Mouse (Mus musculus) adrenal gland, postnatal 10 days (tissue): ENCODE measurements at regions not wholly inside any gene's neighbourhood (a gene's known extent, or its start where the extent isn't known, plus 50 kb on each side); places are given as distances from the start of the nearest gene placed in this dataset.
"Not testable (repeated sequence)": the region's sequence is repeated elsewhere in the genome, so short reads cannot be mapped to it uniquely, and the experiment has no call there.

ENCODE experiments used
- DNase-seq: peaks from one replicate; pipeline ENCODE4 v3.0.0; 2021; ENCODE audit warnings: mixed read lengths

DNA sequence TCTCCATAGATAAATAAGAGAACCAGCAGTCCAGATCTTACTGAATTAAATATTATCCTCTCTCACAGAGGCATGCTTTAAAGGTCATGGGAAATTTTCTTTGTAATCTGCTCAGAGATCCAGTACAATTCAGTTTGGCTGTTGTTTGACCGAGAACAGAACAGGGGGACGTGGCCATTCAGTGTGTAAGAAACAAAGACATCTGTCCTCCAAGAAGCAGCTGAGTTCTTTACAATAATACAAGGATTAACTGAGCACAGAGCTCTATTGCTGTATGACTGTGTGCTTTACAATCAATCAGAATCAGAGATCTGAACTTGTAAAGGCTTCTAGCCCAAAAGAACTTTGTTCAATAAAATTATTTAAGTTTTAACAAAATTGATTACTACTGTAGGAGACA lies 287.6 kb upstream of the Cntn5 start:
- DNase-seq = no peak

DNA sequence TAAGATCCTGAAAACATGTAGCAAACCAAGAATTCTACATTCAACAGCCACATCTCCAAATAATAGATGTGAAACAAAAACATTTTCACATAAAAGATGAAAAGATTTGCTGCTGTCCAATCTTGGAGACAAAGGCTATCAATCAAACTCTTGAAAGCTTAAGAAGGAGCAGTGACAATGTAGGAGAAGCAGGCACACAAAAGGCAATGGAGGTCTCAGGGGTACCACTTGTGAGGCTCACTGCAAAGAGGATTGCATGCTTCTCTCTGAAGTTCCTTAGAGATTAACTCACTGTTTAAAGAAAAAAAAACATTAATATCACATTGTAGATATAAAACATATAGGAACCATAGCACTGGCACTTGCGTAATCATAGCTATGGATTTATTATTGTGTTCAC lies 241.2 kb upstream of the Cntn5 start:
- DNase-seq = no peak

DNA sequence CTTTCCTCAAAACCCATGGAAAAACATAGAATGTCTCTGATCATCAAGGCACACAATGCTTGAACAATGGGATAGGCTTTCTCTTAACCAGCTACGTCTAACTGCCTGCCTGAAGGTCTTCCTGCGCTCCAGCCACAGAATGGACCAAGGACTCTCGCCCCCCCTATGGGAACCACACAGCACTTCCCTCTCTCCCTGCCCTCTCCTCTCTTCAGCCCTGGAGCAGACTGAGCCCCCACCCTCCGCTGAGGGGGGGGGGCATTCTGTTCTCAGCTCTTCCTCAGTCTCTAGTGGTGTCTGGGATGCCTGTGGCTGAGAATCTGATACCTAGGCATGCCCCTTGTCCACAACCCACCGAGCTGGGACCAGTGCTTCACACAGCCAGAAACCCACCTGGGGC lies 222.3 kb upstream of the Cntn5 start:
- no peak for DNase-seq

- no peak for DNase-seq
These were observed 214.6 kb upstream of the Cntn5 start for GRCm38 (mm10) chr9:11119153-11119552.

DNA sequence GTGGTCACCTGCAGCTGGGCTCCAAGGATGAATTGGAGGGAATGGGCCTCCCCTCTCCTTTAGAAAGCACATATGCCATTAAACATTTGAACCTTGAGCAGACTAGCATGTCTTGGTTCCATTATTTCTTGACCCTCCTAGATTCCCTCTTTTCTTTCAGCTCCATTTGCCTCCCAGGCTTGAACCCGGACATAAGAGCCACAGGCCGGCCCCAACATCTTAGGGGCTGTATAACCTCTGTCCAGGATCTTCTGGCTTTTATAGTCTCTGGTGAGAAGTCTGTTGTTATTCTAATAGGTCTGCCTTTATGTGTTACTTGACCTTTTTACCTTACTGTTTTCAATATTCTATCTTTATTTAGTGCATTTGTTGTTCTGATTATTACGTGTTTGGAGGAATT lies 203.3 kb upstream of the Cntn5 start:
- DNase-seq = not testable (repeated sequence)

DNA sequence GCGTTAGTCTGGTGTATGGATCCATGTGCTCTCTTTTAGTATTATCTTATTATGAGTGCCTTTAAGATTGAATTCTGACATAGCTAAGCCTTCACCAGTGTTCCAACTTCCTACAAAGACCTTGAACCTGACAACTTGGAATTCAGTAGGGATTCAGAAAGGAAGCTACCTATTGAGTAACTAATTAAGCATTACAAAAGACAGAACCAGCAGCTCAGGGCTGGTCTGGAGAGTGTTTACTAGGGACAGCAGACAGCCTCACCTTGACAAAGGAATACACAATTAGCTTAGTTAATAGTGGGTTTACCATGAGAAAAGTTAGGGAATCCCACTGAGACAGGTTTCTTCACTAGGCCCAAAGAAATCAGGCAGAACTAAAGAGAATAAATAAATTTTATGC lies 202.6 kb upstream of the Cntn5 start:
- not testable (repeated sequence) for DNase-seq

GRCm38 (mm10) chr9:11106268-11106667 lies 201.7 kb upstream of the Cntn5 start:
- DNase-seq = no peak

GRCm38 (mm10) chr9:11103448-11103847 lies 198.9 kb upstream of the Cntn5 start:
- no peak for DNase-seq

DNA sequence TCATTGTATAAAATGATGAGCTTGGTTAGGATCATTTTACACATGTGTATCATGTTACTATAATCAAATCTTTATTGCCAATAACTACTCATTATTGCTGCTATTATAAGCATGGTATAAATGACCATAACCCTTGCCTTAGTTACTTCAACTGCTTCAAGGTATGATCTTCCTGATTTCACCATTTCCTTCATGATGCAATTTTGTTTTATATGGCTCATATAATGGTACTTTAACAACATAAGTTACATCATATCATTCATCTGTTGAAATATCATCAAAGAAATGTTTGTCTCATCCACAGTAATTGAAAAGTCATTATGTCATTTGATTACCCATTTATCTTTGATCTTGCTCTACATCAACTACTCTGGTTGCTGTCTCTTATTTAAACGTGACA lies 188.3 kb upstream of the Cntn5 start:
- DNase-seq = no peak

DNA sequence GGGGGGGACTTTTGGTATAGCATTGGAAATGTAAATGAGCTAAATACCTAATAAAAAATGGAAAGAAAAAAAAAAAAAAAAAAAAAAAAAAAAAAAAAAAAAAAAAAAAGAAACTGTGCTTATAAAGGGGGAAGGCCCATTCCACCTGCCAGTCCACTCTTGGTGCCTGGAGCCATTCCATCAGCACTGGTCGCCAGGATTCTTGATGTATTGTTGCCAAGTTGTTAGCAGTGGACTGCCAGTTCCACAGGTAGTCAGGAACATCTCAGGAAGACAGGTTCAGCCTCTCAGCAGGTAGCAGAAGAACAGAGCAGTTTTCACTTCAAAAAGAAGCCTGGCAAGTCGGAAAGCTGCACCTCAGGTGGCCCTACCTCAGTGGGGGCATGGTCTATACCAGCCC lies 162.6 kb upstream of the Cntn5 start:
- DNase-seq = not testable (repeated sequence)

DNA sequence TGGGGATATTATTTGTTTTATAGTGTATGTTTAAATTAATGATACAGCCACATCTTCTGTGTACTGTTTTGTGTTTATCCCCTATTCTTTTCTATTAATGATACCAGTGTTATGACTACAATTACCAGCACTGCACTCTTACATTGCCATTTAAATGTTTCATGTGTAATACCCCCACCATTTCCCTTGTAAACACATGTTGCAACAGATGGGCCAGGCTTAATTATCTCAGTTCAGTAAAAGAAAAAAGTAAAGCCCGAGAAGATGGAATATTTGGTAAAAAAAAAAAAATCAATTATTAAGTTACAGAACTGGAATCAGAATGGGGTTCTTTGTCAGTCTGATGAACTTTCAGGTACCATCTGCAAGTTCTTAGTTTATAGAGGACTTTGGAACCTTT lies 158.3 kb upstream of the Cntn5 start:
- no peak for DNase-seq
